In genomic region chr9:71390221-71390620, GRCm38 (mm10) we compare ENCODE assay signal across 15 mouse cellular contexts.
DNase-seq lines count a peak whose midpoint lies in the region.
"Had no signal": no experiment of that assay in that cellular context is flagged by ENCODE, and none has a peak within 500 bp of the region (broad histone marks: within the 10 kb centered on the region; RNA-seq: fewer than 3 reads in every experiment).

No protein-coding gene starts in this region.

- peak; percentile 68 for DNase-seq in heart, adult 11 months
- no peak for DNase-seq in heart, adult 18-20 months
- DNase-seq in kidney, adult 9 months: peak; percentile 13
- DNase-seq in kidney, postnatal 14 days: no peak
- DNase-seq in brain, adult 2 months (ENCODE audit: low read depth, low spot score): peak; percentile 18
- peak; percentile 18 for DNase-seq in embryo, embryonic 11 days
- DNase-seq in right cerebral cortex, postnatal 36 days (ENCODE audit: low spot score in 2 of 2): no peak
- no peak for DNase-seq in ovary, adult 18-20 months (ENCODE audit: low spot score)
- DNase-seq: adrenal gland, adult 2 months; adrenal gland, postnatal 14 days; cerebellum, adult 11-12 months; cerebellum, adult 8-10 months; cerebellum, postnatal 10 days; cerebellum, postnatal 36 days; gastrocnemius, postnatal 25 days had no signal

Comparison
In these comparisons a context has a peak if more than half of its experiments do, and no peak if none do; other contexts are left out.
1. DNase-seq: peak in heart, adult 11 months (single experiment), kidney, adult 9 months (single experiment), brain, adult 2 months (single experiment) and embryo, embryonic 11 days (single experiment); none in heart, adult 18-20 months (0 of 2), kidney, postnatal 14 days (single experiment), right cerebral cortex, postnatal 36 days (0 of 2) and ovary, adult 18-20 months (single experiment).